Mouse (Mus musculus) kidney, embryonic 15.5 days (tissue): ENCODE data around the gene Twist1. TPM values are rescaled to one million over a fixed set of nuclear protein-coding genes. Genes with fewer than 3 reads are reported as not detected.

Source experiments
- ATAC-seq: fragments of 200-750 bp; cut with Nextera tagmentation; replicated peaks from 2 replicates; pipeline ENCODE4 v1.8.0; 2017; ENCODE audit warnings: moderate TSS enrichment; ENCODE audit not compliant: low FRiP score
- H3K27ac ChIP-seq: fragments of 300-500 bp; sonication (generic); 2 replicates; pipeline ENCODE4 v1.5.1; 2015; ENCODE audit warnings: mild to moderate bottlenecking, inconsistent platforms
- H3K27me3 ChIP-seq: fragments of 300-500 bp; sonication (generic); 2 replicates; pipeline ENCODE4 v1.6.1; 2015; ENCODE audit warnings: inconsistent platforms
- H3K36me3 ChIP-seq: fragments of 300-500 bp; sonication (generic); 2 replicates; pipeline ENCODE4 v1.6.1; 2015; ENCODE audit warnings: inconsistent platforms
- H3K4me1 ChIP-seq: fragments of 300-500 bp; sonication (generic); 2 replicates; pipeline ENCODE4 v1.6.1; 2015; ENCODE audit warnings: inconsistent platforms
- H3K4me2 ChIP-seq: fragments of 300-500 bp; sonication (generic); 2 replicates; pipeline ENCODE4 v1.6.1; 2015; ENCODE audit warnings: moderate library complexity, mild to moderate bottlenecking, inconsistent platforms
- H3K4me3 ChIP-seq: fragments of 300-500 bp; sonication (generic); replicated peaks from 2 replicates; pipeline ENCODE4 v1.5.1; 2015; ENCODE audit warnings: mild to moderate bottlenecking, inconsistent platforms
- H3K9ac ChIP-seq: fragments of 300-500 bp; sonication (generic); 2 replicates; pipeline ENCODE4 v1.6.1; 2015; ENCODE audit warnings: mild to moderate bottlenecking, inconsistent platforms
- H3K9me3 ChIP-seq: fragments of 300-500 bp; sonication (generic); replicated peaks from 2 replicates; pipeline ENCODE4 v1.6.1; 2016; ENCODE audit warnings: inconsistent platforms
- WGBS: fragments of 180-500 bp; shearing (Covaris S2); methylation state at CpG from one replicate; pipeline ENCODE4 v1.1.7; 2015; ENCODE audit warnings: mixed read lengths; 5-methylcytosine and 5-hydroxymethylcytosine counted together
- polyA plus RNA-seq: library from polyadenylated mRNA; unstranded; fragments of >200 nt; fragmentation: Nextera tagmentation; extraction: Ambion mirVana; gene quantifications from 2 replicates; pipeline ENCODE4 v1.2.1, GENCODE M21; 2015

The Twist1 gene
- polyA plus RNA-seq, 1 experiment from 2014 or later = 5.1 TPM

DNA sequence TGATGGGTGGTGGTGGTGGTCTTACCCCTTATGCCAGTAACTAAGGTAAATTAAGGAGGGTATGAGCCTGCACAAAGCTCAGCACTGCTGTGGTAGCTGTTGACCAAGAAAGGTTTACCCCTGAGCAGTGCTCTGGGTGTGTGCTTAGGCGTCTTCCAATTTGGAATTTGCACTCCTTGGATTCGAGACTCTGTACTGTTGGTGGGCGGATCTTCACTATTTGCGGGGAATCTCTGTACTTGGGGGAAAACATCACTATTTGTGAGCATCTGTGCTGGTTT lies 11.4 kb downstream of the Twist1 start:
- Histone ChIP-seq H3K4me1 (peaks cover 24% of the 10 kb centered on the region), H3K4me2 (no peak overlapping the region), H3K9me3 (no peaks in the 10 kb centered on the region), H3K27me3 (peaks cover 95% of the 10 kb centered on the region), H3K27ac (no peak overlapping the region), H3K9ac (no peak overlapping the region), H3K36me3 (no peaks in the 10 kb centered on the region), H3K4me3 (no peak overlapping the region)
- 23% methylated on average over 4 of the region's 4 CpGs for WGBS
- no peak for ATAC-seq

- Histone ChIP-seq H3K4me2 (no peak overlapping the region), H3K4me1 (0 out of 2 replicates have a peak, but pooled peaks cover 2% of the 10 kb centered on the region), H3K4me3 (no peak overlapping the region), H3K27me3 (peaks cover 27% of the 10 kb centered on the region), H3K36me3 (no peaks in the 10 kb centered on the region), H3K9me3 (no peaks in the 10 kb centered on the region), H3K9ac (no peak overlapping the region), H3K27ac (no peak overlapping the region)
- WGBS = 85% methylated on average over 4 of the region's 4 CpGs
- no peak for ATAC-seq
Measured at GRCm38 (mm10) chr12:33980159-33980558, 22.7 kb downstream of the Twist1 start.

DNA sequence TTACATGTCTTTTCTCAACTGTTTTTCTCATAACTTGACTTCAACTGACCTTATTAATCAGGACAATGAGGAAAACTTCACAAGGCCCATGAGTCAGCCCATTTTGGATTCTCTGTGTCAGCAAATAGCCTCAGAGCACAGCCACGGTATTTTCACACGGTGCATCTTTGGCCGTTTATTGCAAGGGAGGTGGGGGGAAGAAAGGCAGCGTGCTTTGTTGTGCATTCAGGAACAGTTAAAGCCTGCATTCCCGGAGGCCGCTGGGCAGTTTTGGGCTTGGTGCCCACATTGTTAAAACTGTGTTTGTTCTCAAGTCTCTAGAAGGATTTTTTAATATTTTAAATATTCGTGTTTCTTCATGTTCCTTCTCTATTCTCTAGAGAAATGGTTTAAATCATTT lies 24.0 kb downstream of the Twist1 start:
- H3K27me3 ChIP-seq = peaks cover 20% of the 10 kb centered on the region
- H3K4me1 ChIP-seq = 0 out of 2 replicates have a peak, but pooled peaks cover 2% of the 10 kb centered on the region
- no peak overlapping the region for H3K27ac ChIP-seq
- no peak for ATAC-seq
- H3K4me3 ChIP-seq = no peak overlapping the region
- no peak overlapping the region for H3K9ac ChIP-seq
- no peak overlapping the region for H3K4me2 ChIP-seq
- no peaks in the 10 kb centered on the region for H3K9me3 ChIP-seq
- WGBS = 25% methylated on average over 7 of the region's 7 CpGs
- H3K36me3 ChIP-seq = no peaks in the 10 kb centered on the region

DNA sequence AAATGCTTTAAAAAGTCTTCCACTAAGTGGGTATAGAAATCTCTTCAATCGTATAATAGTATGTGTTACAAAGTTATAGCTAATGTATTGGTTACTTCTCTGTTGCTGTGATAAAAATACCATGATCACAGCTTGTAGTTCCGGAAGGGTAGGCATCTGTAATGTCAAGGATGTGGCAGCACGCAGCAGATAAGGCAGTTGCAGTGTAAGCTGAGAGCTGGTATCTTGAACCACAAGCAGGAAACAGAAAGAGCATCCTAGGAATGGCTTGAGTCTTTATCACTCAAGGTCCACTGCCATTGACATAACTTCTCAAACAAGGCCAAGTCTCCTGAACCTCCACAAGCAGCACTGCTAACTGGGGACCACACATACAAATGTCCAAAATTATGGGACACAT lies 35.7 kb downstream of the Twist1 start:
- H3K9ac ChIP-seq = no peak overlapping the region
- H3K4me2 ChIP-seq = no peak overlapping the region
- 0 out of 2 replicates have a peak, but pooled peaks cover 2% of the 10 kb centered on the region for H3K27me3 ChIP-seq
- no peaks in the 10 kb centered on the region for H3K36me3 ChIP-seq
- no peak overlapping the region for H3K27ac ChIP-seq
- no peaks in the 10 kb centered on the region for H3K4me1 ChIP-seq
- ATAC-seq = no peak
- no peak overlapping the region for H3K4me3 ChIP-seq
- 87% methylated on average over 3 of the region's 3 CpGs for WGBS
- no peaks in the 10 kb centered on the region for H3K9me3 ChIP-seq

Other genes starting within 250 kb of the Twist1 start
- gene Ferd3l, start 29.2 kb upstream of the Twist1 start, polyA plus RNA-seq = not detected in 2 replicates